Mouse (Mus musculus) granulocyte monocyte progenitor cell, adult 5-6 weeks (primary cell): ENCODE data around the gene Slc24a4. TPM values are rescaled to one million over a fixed set of nuclear protein-coding genes. Genes with fewer than 3 reads are reported as not detected.

Source experiments
- ATAC-seq: replicated peaks from 2 replicates; pipeline ENCODE4 v1.8.0; 2016; ENCODE audit warnings: mild to moderate bottlenecking, moderate TSS enrichment, inconsistent platforms; ENCODE audit not compliant: poor library complexity, severe bottlenecking
- total RNA-seq, 2 experiments: library from RNA; stranded (forward) in 1 of 2; stranded (reverse) in 1 of 2; fragments of 200-712, 200-1000 nt in 1 of 2; fragments of >200 nt in 1 of 2; fragmentation: Nextera tagmentation in 1 of 2; gene quantifications; 2 replicates each; pipeline ENCODE4 v1.2.3; 2014 to 2017

The Slc24a4 gene
- total RNA-seq, 2 experiments from 2014 or later: not detected

- ATAC-seq: peak; percentile 91
Observed at GRCm38 (mm10) chr12:102302322-102302721, 173.8 kb downstream of the Slc24a4 start.

- no peak for ATAC-seq
Observed at GRCm38 (mm10) chr12:102302831-102303351, 174.4 kb downstream of the Slc24a4 start.

- ATAC-seq: no peak
Observed at GRCm38 (mm10) chr12:102303867-102304266, 175.3 kb downstream of the Slc24a4 start.

GRCm38 (mm10) chr12:102305069-102305836 lies 176.7 kb downstream of the Slc24a4 start:
- ATAC-seq: no peak

- ATAC-seq: no peak
Observed at GRCm38 (mm10) chr12:102308001-102308456, 179.5 kb downstream of the Slc24a4 start.

GRCm38 (mm10) chr12:102308457-102309011 lies 180.0 kb downstream of the Slc24a4 start:
- ATAC-seq: 0 out of 2 replicates have a peak, but pooled peaks have one; percentile 6

- no peak for ATAC-seq
Observed at GRCm38 (mm10) chr12:102309099-102309799, 180.7 kb downstream of the Slc24a4 start.

- no peak for ATAC-seq
Observed at GRCm38 (mm10) chr12:102309800-102310195, 181.3 kb downstream of the Slc24a4 start.

GRCm38 (mm10) chr12:102310261-102310660 lies 181.7 kb downstream of the Slc24a4 start:
- ATAC-seq: no peak

GRCm38 (mm10) chr12:102311454-102311853 lies 182.9 kb downstream of the Slc24a4 start:
- ATAC-seq: no peak

Other genes with a start within 250 kb of the Slc24a4 start
- gene Trip11, start 215.5 kb upstream of the Slc24a4 start, total RNA-seq (2014; fragmentation: Nextera tagmentation): 21.3 and 24.3 TPM in 2 replicates
- 38.2 and 47.5 TPM in 2 replicates for gene Trip11, start 215.5 kb upstream of the Slc24a4 start, total RNA-seq (2017)
- gene Atxn3, start 170.5 kb upstream of the Slc24a4 start, total RNA-seq (2014; fragmentation: Nextera tagmentation): 28.8 and 31.3 TPM in 2 replicates
- gene Atxn3, start 170.5 kb upstream of the Slc24a4 start, total RNA-seq (2017): 56.4 and 74.5 TPM in 2 replicates
- gene Cpsf2, start 152.7 kb upstream of the Slc24a4 start, total RNA-seq (2014; fragmentation: Nextera tagmentation): 21.9 and 24.9 TPM in 2 replicates
- gene Cpsf2, start 152.7 kb upstream of the Slc24a4 start, total RNA-seq (2017): 55.8 and 57.1 TPM in 2 replicates
- 263 and 340 TPM in 2 replicates for gene Rin3, start 154.3 kb downstream of the Slc24a4 start, total RNA-seq (2014; fragmentation: Nextera tagmentation)
- gene Rin3, start 154.3 kb downstream of the Slc24a4 start, total RNA-seq (2017): 64.3 and 71.5 TPM in 2 replicates